Mouse (Mus musculus) cerebellum, postnatal 14 days (tissue): Measurements from ENCODE around the gene 4930402H24Rik.
A peak's percentile ranks its signal among the peaks of the same experiment; 100 is the strongest.
"Not testable (repeated sequence)": the region's sequence is repeated elsewhere in the genome, so short reads cannot be mapped to it uniquely, and the experiment has no call there.

Experiments
- DNase-seq, 2 experiments: peaks; one replicate each; pipeline ENCODE4 v3.0.0; 2021; ENCODE audit warnings: mixed read lengths in 2 of 2

The 4930402H24Rik gene

DNA sequence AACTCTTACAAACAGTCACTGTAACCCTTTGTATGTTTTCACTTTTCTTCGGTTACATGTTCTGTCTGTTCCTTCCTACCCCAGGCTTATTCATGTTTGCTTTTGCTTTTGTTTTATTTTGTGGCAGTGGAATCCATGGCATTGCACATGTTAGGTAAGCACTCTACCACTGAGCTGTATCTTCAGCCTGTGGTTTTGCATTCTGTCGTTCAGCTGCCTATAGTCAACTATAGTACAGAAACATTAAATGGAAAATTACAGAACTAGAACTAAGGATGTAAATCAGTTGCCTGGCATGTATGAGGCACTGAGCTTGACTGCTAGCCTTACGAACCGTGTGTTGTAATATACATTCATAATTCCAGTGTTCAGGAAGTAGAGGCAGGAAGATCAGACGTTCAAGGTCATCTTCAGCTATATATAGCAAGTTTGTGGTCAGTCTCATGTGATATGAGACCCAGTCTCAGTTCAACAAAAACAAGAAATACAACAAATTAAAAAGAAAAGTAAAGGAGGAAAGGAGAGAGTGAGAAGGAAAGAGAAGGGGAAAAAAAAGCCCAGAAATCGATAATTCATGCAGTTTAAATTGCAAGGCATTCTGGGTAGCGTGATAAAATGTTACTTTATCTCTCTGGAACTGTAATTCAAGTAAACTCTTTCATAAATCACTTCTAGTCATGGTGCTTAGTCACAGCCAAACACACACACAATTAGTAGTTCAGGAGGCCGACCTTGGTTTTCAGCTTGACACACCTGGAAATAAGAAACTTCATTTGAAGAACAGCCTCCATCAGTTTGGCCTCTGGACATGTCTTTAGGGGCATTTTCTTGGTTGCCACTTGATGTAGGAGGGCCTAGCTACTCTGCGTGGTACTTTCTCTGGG lies 54.6 kb downstream of the 4930402H24Rik start:
- no peak for DNase-seq

GRCm38 (mm10) chr2:130849688-130850087 lies 56.5 kb downstream of the 4930402H24Rik start:
- no peak for DNase-seq

- DNase-seq = no peak
These were observed 57.9 kb downstream of the 4930402H24Rik start for GRCm38 (mm10) chr2:130848313-130848712.

DNA sequence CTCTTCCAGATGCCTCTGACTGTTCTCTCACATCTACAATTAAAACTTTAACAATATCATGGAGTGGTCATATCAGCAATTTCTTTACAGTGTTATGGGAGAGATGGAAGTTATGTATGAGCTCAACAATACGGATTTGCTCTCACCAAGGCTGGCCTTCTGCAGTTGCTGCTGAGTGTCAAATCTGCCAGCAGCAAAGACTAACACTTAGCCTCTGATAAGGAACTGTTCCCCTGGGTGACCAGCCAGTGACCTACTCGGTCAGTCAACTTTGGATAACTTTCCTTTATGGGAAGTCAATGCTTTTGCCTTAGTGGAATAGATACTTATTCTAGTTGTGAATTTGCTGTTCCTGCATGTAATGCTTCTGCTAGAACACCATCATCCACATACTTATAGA lies 62.6 kb downstream of the 4930402H24Rik start:
- no peak for DNase-seq

DNA sequence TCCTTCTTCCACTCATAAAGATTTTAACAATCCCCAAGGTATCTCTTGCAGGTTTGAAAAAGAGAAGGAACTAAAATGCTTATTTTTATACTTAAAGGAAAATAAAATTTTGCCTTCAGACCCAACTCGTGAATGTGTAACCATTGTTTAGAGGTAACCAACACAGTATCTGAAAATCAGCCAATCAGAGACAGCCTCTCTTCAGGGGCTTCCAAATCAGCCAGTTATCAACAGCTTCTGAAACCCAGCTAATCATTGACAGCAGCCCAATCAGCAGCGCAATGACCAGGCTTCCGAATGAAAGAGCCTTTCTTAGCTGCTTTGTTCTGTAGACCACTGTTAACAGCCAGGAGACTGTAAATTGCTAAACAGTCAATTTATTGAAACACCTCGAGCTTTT lies 65.4 kb downstream of the 4930402H24Rik start:
- DNase-seq = peak; percentile 89 to 90

DNA sequence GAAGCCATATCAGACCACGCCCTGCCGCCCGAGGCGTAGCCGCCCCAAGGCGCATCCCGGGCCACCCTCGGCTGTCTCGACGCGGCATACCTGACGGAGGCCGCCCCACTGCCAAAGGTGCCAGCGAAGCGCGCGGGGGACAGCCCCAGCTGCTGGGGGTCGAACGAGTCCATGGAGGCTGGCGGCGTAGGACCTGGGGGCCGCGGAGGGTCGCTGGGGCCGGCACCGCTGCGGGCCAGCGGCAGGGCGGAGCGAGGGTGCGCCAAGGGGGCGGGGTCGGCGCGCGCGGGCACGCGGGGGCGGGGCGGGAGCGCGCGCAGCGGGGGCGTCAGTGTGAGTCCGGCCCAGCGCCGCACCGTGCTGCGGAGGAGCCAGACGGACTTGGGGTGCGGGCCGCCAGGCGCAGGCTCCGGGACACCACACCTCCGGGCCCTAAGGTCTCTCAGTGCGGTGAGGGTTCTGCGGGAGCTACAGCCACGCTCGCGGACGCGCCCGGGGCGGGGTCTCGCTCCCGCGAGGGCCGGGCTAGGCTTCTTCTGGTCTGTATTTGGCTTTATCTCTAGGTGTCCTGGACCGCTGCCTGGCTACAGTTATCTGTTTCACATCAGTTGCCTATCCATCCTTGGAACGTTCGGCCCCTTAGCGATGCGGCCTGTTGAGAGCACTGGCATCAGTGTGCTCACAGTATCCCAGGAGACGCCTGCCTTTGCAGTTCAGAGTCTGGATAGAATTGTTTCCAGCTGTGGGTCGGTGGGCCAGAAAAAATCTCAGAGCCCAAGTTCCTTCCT lies 66.1 kb downstream of the 4930402H24Rik start:
- DNase-seq = peak; percentile 86 to 92

DNA sequence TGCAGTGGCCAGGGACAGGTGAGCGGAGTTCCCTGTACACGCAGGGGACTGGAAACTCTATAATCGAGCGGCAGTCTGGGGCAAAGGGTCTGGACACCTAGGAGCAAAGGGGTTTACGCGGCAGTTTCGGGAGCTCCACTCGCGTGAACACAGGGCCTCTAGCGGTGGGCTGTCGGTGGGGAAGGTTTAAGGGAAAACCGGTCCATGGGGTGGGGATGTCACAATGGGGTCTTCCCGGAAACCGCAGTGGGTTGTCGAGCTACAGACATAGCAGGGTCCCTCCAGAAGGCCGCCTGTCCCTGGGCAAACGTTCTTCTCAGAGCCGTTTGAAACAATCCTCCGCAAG lies 66.7 kb downstream of the 4930402H24Rik start:
- no peak for DNase-seq

DNA sequence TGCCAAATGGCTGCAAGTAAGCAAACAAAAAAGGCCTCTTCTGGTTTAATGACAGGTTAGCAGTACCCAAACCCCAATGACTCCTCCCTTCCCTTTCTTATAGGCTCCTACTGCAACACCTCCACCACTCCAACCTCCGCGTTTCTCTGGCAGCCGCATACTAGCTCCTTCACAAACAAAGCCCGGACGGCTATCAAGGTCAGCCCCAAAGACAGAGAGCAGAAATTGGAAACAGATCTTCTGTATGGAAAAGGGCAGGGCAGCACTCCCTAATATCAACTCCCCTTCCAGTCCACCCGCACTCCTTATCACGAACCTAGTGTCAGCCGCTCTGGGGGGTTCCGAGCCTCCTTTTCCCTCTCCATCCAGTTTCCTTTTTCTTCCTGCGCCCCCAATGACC lies 67.1 kb downstream of the 4930402H24Rik start:
- peak; percentile 57 to 61 for DNase-seq

- DNase-seq = peak; percentile 18 to 43
These were observed 68.1 kb downstream of the 4930402H24Rik start for GRCm38 (mm10) chr2:130838131-130838530.

DNA sequence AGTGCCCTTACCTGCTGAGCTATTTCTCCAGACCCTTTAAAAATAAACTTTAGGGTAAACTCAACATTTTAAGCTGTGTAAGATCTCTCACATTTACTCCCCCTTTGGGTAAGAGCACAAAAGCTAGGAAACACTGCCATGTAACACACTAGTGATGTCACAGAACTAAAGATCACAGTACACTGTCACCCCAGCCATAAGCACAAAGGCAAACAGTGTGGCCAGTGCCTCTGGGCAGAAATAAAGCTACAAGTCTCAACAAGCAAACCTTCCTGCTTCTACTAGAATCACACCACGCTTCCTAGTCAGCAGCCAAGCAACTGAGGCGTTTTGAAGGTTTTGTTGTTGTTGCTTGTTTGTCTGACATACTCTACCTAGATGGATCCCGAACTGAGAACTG lies 72.5 kb downstream of the 4930402H24Rik start:
- DNase-seq = no peak

DNA sequence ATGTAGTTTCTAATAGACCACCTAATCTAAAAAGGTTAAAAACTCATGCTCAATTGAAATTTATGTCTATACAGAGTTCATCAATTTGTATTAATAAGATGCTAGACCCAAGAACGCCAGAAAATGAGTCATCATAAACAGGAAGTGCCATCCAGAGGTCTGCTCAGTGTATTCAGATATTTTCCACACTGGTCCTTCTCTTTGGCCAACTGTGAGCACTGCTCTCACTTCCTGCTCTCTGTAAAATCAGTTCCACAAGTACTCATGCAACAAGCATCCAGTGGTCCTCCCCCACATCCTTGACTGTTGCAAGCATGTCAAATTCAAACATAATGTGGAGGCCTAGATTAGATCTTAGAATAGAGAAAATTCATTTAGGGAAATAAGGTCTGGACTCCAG lies 73.6 kb downstream of the 4930402H24Rik start:
- DNase-seq = no peak

DNA sequence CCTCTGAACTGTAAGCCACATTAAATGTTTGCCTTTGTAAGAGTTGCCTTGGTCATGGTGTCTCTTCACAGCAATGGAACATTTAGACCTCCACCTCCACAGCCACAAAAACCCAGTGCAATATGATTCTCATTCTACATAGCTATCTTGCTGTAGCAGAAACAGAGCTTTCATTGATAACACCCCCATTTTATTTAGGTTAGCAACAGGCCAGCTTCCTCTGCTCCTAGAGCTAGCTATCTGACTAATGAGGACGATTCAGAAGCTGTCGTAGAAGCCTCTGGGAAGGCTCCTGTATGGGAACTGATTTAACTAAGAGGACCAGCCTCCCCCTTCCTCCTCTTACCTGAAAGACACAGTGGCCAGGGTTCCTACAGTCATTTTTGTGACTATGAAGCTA lies 74.2 kb downstream of the 4930402H24Rik start:
- no peak for DNase-seq

GRCm38 (mm10) chr2:130830236-130830635 lies 76.0 kb downstream of the 4930402H24Rik start:
- DNase-seq = peak in 1 of 2 experiments; percentile 20

- no peak for DNase-seq
These were observed 76.7 kb downstream of the 4930402H24Rik start for GRCm38 (mm10) chr2:130829496-130829895.

- no peak for DNase-seq
These were observed 77.5 kb downstream of the 4930402H24Rik start for GRCm38 (mm10) chr2:130828668-130829067.

- DNase-seq = not testable (repeated sequence)
These were observed 78.1 kb downstream of the 4930402H24Rik start for GRCm38 (mm10) chr2:130828066-130828465.

GRCm38 (mm10) chr2:130827410-130827809 lies 78.8 kb downstream of the 4930402H24Rik start:
- peak; percentile 19 to 27 for DNase-seq

- DNase-seq = peak; percentile 35 to 49
These were observed 87.2 kb downstream of the 4930402H24Rik start for GRCm38 (mm10) chr2:130818838-130819647.

- DNase-seq = no peak
These were observed 88.3 kb downstream of the 4930402H24Rik start for GRCm38 (mm10) chr2:130817865-130818264.

DNA sequence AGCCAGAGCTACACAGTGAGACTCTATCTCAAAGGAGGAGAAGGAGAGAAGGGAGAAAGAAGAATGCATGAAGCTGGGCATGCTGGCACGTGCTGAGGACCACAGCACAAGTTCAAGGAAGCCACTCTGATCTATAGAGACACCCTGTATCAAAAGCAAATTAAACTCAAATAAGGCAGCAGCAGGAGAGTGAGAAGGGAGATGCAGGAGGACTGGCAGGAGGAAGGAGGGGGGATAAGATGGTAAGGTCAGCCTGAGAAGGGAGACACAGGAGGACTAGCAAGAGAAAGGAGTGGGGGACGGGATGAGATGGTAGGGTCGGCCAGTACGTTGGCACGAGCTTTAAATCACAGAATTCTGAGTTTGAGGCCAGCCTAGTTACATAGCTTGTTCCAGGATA lies 90.0 kb downstream of the 4930402H24Rik start:
- DNase-seq = no peak

GRCm38 (mm10) chr2:130814492-130814891 lies 91.7 kb downstream of the 4930402H24Rik start:
- DNase-seq = no peak

- DNase-seq = no peak
These were observed 92.5 kb downstream of the 4930402H24Rik start for GRCm38 (mm10) chr2:130813729-130814128.

DNA sequence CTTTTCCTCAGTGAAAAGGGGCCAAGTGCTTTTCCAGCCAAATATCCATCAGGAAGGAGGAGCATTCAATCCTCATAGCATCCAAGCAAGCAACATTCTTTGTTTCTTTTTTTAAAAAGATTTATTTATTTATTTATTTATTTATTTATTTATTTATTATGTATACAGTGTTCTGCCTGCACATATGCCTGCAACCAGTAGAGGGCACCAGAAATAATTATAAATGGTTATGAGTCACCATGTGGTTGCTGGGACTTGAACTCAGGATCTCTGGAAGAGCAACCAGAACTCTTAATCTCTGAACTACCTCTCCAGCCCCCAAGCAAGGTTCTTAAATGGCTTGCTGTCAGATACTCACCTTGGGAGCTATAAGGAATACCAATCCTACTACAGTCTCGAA lies 93.7 kb downstream of the 4930402H24Rik start:
- peak in 1 of 2 experiments; percentile 19 for DNase-seq
